Mouse (Mus musculus): ENCODE measurements around the gene Zfp292. TPM values are rescaled to one million over a fixed set of nuclear protein-coding genes. Genes with fewer than 3 reads are reported as not detected.

The Zfp292 gene
- polyA plus RNA-seq, 1 experiment from 2014 or later: 27.3 TPM

Other genes starting within 250 kb of the Zfp292 start
- gene Slc35a1, start 195.5 kb downstream of the Zfp292 start, polyA plus RNA-seq (2015; fragmentation: Nextera tagmentation; extraction: Ambion mirVana): 47.3 and 48.7 TPM in 2 replicates
- gene Cfap206, start 152.8 kb downstream of the Zfp292 start, polyA plus RNA-seq (2015; fragmentation: Nextera tagmentation; extraction: Ambion mirVana): 3.4 and 4.1 TPM in 2 replicates
- gene Gm136, start 126.7 kb downstream of the Zfp292 start, polyA plus RNA-seq (2015; fragmentation: Nextera tagmentation; extraction: Ambion mirVana): not detected in 2 replicates
- 41.7 TPM in 2 replicates for gene Smim8, start 104.5 kb downstream of the Zfp292 start, polyA plus RNA-seq (2015; fragmentation: Nextera tagmentation; extraction: Ambion mirVana)
- gene Cga, start 10.8 kb upstream of the Zfp292 start, polyA plus RNA-seq (2015; fragmentation: Nextera tagmentation; extraction: Ambion mirVana): 0.48 TPM in 1 of 2 replicates, not detected in the other

Measured in midbrain, embryonic 16.5 days (tissue).